Mouse (Mus musculus): Measurements from ENCODE around the gene Ralgps1. TPM values are rescaled to one million over a fixed set of nuclear protein-coding genes. Genes with fewer than 3 reads are reported as not detected.
"Not testable (repeated sequence)": the region's sequence is repeated elsewhere in the genome, so short reads cannot be mapped to it uniquely, and the experiment has no call there.

The Ralgps1 gene
- total RNA-seq, 2 experiments from 2014 or later: 56.8 to 59.2 TPM

DNA sequence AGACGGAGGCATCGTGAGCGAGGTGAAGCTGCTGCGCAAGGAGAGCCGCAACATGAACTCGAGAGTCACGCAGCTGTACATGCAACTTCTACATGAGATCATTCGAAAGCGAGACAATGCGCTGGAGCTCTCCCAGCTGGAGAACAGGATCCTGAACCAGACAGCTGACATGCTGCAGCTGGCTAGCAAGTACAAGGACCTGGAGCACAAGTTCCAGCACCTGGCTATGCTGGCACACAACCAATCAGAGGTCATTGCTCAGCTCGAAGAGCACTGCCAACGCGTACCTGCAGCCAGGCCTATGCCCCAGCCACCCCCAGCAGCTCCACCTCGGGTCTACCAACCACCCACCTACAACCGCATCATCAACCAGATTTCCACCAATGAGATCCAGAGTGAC, 142.7 kb downstream of the Ralgps1 start:
- DNase-seq (ENCODE audit: low spot score in 2 of 2): no peak
- intact Hi-C loops (cut with DNase I): no loop called here

DNA sequence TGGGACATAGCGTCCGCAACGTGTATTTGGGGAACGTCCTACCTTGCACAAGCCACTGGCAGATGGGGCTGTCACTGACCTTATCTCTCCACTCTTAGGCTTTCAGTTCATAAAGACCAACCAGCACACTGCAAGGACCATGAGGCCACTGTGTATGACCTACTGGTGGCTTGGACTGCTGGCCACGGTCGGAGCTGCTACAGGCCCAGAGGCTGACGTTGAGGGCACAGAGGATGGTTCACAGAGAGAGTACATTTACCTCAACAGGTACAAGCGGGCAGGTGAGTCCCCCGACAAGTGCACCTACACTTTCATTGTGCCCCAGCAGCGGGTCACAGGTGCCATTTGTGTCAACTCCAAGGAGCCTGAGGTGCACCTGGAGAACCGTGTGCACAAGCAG, 143.2 kb downstream of the Ralgps1 start:
- no peak for DNase-seq (ENCODE audit: low spot score in 2 of 2)
- intact Hi-C loops (cut with DNase I): no loop called here

DNA sequence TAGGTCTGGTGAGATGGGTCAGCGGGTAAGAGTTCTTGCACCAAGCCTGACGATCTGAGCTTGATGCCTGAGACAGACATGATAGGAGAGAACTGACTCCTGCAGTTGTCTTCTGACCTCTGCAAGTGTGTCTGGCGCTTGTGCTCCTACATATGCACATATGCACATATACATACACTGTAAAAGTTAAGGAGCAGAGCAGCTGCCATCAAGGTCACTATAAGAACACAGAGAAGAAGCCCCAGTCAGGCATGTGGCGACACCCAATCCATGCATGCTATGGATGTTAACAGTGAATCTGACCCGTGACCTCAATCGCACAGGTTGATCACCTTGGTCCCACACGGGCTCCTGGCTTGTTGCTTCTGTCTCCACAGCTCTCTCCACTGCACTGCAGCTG, 145.4 kb downstream of the Ralgps1 start:
- DNase-seq (ENCODE audit: low spot score in 2 of 2): no peak
- intact Hi-C loops (cut with DNase I): no loop called here

DNA sequence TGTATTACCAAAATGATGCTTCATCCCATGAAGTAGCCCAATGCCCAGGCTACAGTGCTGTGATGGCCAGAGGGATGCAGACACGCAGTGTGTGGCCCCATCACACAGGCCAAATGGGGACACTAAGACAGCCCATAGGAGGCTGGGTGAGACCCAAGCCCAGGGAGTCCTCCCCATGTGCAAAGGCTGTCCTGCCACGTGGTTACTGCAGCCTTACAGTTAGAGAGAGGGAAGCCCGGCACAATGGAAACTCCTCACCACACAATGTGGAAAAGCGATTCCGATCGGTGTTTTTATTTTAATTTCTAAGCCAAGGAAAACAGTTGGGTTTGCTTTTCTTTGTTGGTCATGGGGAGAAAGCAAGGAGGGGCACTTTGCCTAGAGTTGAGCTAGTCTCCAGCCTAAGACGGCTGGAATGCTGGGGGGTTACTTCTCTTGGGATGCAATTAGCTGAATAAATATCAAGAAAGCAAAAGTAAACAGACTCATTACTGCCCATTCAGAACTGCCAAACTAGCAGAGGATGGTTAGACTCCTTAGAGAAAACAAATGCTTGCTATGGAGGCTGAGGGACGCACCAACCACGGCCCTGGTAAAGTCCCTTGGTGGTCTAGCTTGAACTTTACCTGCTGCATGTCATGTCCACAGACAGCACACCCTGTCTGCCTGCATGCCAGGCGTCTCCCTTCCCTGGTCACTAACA, 147.5 kb downstream of the Ralgps1 start:
- DNase-seq (ENCODE audit: low spot score in 2 of 2): no peak
- intact Hi-C loops (cut with DNase I): no loop called here

DNA sequence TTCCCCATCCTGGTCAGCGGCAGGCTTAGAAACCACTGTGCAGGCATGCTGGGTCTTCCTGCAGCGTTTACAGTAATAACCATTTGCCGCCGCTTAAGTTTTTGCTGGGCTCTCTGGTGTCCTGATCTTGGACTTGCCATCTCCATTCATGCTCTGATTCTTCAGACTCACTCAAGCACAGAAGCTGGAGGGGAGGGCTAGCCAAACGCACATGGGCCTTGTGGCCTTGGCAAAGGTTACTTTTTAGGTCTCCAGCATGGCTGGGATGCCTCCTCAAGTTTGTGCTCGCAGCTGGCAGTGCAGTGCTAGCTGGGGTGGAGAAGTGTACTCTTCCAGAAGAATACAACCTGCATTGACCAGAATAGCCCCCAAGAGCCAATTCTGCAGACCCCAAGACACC, 148.8 kb downstream of the Ralgps1 start:
- no peak for DNase-seq (ENCODE audit: low spot score in 2 of 2)
- intact Hi-C loops (cut with DNase I): no loop called here

DNA sequence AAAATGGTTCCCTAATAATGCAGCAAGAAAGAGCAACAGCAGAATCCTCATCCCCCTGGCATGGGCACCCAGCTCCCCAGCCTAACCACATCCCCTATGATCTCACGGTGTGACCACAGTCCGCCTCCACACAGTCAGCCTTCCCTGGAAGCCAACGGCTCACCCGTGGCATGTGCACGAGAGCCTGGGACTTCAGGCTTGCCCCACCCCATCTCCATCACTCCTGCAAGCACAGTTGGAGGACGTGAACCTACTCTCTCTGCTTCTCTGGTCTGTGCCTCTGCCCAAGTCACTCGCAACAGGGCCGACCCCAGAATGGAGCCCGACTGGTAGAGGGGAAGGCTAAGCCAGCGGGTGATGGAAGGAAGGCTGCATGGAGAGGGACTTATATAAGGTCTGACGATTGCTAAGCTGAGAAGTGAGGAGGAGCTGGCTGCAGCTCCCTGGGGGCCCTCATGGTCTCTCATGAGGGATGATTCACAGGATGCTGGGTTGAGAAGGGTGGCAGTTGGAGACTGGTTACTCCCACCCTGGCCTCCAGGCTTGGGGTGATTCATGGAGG, 149.9 kb downstream of the Ralgps1 start:
- peak in 1 of 2 experiments; percentile 72 for DNase-seq (ENCODE audit: low spot score in 2 of 2)
- intact Hi-C loops (cut with DNase I): no loop called here

DNA sequence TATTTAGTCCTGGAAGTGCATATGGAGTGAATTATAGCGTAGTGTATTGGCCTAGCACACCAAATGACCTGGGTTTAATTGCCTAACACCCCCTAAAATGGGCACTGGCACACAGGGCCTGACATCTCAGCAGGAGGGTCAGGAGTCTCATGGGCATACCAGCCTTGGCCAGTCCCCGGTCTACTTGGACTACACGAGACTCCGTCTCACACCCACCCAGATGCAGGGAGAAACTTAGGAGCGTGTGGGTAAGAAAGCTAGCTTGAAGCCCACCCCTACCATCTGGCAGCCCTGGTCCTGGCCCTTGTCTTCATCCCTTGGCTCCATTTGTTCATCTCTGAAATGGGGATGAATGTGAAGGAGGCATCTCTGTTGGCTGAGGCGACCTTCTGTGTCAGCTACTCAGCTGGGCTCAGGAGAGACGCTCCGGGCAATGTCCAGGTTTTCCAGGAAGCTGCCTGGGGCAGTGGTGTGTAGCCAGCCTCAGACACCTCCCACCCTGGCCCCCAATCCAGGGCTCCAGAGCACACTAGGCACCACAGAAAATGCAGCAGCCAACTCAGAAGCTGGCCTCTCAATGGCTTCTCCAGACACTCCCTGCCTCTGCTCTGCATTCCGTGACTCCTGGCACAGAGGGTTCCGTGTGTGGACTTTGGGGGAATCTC, 150.5 kb downstream of the Ralgps1 start:
- intact Hi-C loops (cut with DNase I): no loop called here
- DNase-seq (ENCODE audit: low spot score in 2 of 2): no peak

DNA sequence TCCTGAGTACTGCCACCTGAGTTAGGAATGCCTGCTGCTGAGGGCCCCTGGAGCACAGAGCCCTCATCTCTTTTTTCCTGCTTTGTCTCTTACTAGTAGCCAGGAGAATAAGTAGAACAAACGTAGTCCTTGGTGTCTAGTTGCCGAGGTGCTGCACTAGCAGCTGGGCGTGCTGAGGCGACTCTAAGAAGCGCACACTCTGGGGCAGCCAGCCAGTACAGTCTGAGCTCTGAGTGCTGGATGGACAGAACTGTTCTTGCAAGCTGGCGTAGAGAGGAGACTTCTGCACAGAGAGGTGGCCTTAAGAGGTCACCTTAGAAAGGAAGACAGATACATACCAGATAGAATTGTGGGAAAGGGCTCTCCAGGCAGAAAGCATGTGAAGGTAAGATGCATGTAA, 151.0 kb downstream of the Ralgps1 start:
- peak in 1 of 2 experiments; percentile 54 for DNase-seq (ENCODE audit: low spot score in 2 of 2)
- intact Hi-C loops (cut with DNase I): no loop called here

DNA sequence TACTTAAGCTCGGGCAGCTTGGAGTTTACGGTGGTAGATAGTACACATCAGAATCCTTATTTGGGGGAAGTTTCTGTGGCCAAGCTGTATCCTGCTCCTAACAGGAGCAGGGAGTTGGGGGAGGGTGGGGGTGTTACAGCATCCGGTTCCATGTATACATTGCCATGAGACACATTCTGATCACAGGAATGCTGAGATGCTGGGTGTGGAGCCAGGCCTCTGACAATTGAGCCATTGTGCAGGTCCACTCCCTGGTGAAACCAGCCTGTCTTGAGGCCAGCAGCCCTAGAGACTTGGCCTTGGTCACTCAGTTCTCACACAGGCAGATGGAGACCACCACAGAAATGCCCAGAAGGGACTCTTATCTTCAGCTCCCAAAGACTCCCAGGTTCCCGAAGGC, 151.6 kb downstream of the Ralgps1 start:
- intact Hi-C loops (cut with DNase I): loop anchor here (5.0 kb wide), 2 partner anchors 48 to 128 kb away; no protein-coding TSS in a partner anchor
- no peak for DNase-seq (ENCODE audit: low spot score in 2 of 2)

DNA sequence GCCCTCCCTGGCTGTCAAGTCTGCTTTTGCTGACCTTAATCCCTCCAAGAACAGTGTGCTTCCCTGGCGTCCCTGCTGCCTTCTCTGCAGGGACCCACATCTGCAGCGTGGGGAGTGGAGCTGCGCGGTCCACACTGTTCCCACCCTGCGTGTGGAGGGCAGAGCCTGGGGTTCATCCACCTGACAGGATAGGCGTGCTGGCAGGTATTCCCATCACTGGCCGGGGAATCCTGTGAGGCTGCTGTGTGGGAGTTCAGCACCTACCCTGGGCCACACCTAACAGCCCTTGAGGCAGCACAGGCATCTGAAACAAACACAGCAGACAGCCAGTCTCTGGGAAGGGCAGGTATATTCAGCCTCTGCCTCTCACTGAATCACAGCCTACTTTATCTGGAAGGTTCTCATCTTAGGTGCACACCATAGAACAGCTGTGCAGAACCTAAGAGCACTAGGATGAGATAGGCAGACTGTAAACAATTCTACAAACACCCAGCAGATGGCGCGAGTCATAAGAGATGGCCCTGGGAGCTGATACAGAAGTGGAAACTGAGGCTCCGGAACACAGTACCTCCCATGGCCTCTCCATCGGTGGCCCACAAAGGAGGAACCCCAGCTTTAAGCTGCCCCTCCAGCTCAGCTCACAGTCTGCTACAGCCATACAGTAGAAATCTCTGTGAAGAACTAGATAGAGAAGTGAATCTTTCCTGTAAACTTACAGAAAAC, 152.2 kb downstream of the Ralgps1 start:
- peak; percentile 59 for DNase-seq (ENCODE audit: low spot score in 2 of 2)
- intact Hi-C loops (cut with DNase I): loop anchor here (5.0 kb wide), 2 partner anchors 48 to 128 kb away; no protein-coding TSS in a partner anchor

DNA sequence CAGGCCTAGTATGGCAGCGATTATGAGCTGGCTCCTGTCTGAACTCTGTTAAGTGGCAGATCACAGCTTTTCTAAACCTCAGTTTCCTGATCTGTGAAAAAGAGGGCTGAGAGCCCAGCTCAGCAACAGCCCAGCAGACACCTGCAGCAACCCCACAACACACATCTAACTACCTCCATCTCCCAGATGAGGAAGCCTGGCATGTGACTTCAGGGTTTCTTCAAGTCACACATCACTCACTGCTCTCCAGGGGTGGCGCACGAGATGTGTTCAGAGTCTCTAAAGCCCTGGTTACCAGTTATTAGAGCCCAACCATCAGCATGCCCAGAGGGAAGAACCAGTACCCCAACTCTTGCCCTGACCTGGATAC, 153.9 kb downstream of the Ralgps1 start:
- intact Hi-C loops (cut with DNase I): loop anchor here (5.0 kb wide), 2 partner anchors 50 to 130 kb away; no protein-coding TSS in a partner anchor
- DNase-seq (ENCODE audit: low spot score in 2 of 2): no peak

DNA sequence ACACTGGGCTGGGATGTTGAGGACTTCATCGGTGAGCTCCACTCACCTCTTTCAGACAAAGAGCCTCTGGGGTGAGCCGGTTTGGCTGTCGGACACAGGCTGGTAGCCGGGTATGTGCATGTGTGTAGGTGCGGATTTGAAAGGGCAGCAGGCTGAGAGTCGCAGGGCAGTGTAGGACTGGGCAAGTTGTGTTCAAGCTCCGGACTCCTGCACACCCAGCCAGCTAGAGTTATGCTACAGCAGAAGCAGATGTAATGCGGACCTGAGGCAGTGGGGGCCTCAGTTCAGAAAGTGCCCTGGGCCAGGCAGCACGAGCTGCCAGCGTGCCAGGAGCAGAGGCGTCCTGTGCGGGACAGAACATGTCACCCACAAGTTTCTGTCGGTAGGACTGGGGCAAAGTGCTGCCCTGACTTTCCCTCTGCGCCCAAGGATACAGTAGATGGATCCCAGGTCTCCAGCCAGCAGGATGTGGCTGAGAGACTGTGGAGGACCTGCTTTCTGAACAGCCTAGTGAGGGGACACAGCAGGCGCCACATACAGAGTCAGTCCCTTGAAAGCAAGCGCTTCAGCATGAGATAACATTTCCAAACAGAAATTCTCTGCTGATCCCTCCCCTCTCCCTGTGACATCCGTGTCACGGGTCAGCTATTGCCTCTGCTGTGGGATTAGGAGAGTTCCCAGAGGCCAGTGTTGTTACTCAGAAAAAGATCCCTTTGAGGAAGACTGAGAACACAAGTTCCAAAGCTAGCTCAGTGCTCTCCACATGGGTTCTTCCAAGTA, 154.5 kb downstream of the Ralgps1 start:
- intact Hi-C loops (cut with DNase I): loop anchor here (5.0 kb wide), 2 partner anchors 50 to 130 kb away; no protein-coding TSS in a partner anchor
- no peak for DNase-seq (ENCODE audit: low spot score in 2 of 2)

DNA sequence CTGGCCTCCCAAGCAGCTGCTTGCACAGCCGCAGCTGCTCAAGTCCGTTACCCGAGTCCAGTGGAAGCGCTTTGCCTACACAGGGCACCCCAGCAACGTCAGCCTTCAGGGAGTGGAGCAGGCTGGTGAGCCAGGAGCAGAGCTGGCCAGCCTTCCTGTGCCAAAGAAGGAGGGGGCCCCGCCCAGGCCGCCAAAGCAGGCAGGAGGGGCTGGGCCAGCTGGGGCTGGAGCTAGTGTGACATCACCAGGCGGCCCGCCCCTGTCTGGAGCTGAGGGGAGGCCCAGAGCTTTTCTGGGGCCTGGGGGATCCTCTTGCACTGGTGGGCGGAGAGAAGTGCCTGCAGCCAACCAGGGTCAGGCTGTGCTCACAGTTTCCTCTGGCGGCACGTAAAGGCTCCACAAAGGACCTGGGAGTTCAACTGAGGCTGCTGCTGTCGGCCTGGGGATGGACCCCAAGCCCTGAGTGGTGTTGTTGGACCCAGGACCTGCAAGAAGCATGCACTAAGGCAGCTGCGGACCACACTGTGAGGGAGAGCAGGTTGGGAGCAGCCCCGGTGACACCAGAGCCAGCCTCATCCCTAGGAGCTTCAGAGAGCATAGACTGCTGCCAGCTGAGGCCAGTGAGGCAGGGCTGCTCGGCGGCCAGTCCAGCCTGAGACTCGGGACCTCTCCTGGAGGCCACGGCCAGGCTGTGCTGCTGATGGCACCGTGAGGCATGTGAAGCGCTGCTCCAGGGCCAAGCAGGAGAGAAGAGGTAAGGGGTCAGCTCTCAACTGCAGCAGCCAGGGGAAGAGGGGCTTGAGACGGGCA, 155.4 kb downstream of the Ralgps1 start, which contains the start of gene Angptl2:
Gene Angptl2 (plus strand): TSS at position 370 of the 810 bp plus-strand sequence.
- intact Hi-C loops (cut with DNase I): loop anchor here (5.0 kb wide), 2 partner anchors 51 to 131 kb away; no protein-coding TSS in a partner anchor
- peak; percentile 61 to 78 for DNase-seq (ENCODE audit: low spot score in 2 of 2)

DNA sequence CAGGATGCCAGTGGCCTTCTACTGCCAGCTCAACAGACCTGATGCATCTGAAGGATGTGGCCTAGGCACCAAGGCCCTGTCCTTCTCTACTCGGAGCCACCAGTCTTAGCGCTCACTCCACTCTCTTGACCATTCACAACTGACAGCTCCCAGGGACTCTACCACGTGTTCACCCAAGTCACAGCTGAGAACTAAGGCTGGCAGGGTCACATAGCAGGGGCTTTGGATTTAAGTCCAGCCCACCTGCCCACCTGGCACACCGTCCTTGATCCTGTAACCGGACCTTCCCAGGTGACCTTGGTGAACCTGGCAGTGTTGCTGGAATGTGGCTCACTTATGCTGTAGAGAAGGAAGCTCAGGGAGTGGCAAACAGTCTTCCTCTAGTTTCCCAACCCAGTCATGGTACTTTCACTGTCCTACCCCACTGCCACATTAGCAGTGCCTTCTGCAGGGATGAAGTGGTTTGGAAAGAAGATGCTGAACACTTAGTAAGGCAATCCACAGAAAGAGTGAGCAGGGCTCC, 156.0 kb downstream of the Ralgps1 start:
- intact Hi-C loops (cut with DNase I): loop anchor here (5.0 kb wide), 2 partner anchors 52 to 132 kb away; no protein-coding TSS in a partner anchor
- no peak for DNase-seq (ENCODE audit: low spot score in 2 of 2)

DNA sequence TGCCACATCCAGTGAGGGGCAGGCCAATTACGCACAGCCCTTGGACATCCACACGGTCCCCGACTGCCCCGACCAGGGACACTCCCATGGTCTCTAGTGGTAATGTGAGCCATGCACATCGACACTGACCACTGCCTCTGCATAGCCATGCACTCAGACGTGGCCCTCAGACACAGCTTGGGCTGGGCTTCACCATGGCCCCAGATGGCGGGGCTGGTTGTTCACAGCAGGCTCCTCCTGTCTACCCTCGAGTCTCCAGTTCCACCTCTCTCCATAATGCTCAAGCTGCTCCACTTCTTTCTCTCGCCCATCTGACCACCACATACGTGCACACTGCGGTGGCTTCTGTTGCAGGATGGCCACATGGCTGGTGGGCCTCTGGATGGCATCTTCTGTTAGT, 160.0 kb downstream of the Ralgps1 start:
- intact Hi-C loops (cut with DNase I); DNase-seq (ENCODE audit: low spot score in 2 of 2): not testable (repeated sequence)

DNA sequence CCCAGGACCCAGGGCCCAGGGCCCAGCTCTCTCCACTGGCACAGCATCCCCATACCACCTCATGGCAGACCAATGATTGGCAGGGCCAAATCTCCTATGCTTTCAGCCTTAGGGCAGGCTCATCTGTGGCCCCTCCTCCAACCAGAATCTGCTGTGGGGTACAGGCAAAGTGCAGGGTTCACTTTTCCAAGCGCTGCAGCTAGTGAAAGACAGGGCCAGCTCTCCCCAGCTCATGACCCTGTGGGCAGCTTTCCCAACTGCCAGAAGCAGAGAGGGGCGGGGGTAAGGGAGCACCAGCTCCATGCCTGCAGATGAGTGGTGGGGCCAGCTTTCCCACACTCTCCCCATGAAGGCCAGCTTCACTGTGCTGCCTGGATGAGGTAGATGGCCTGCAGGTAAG, 160.4 kb downstream of the Ralgps1 start:
- DNase-seq (ENCODE audit: low spot score in 2 of 2): no peak
- intact Hi-C loops (cut with DNase I): no loop called here

DNA sequence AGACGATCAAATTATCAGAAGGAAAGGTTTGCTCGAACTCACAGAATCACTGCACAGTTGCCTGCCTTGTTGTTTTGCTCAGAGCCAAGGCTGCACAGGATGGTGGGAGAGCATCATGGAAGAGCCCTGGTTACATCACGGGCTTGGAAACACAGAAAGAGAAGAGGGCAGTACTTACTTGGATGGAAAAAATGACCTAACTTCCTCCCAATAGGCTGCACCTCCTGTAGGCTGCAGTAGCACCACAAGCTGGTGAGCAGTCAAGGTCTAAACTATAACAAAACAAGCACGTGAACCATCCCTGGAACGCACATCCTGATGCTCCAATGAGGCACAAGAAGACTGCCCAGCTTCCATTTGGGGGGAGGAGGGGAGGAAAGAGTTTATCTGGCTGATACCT, 163.2 kb downstream of the Ralgps1 start:
- DNase-seq (ENCODE audit: low spot score in 2 of 2): no peak
- intact Hi-C loops (cut with DNase I): no loop called here

DNA sequence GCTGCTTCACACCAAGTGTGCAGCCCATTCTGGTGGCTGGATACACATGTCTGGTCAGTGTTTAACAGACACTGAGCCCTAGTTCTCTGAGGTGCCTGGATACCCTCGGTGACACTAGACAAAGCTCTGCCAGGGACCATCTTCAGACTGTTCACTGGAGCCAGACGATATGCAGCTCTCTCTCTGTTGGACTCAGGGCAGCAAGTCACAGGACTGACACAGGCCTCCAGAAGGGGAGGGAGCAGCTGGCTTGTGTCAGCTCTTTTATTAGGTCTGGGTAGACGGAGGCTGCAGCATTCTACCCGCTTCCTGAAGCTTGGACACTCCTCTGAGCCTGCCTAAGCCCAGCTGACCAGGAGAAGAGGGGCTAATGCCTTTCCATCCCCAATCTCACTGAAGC, 164.2 kb downstream of the Ralgps1 start:
- no peak for DNase-seq (ENCODE audit: low spot score in 2 of 2)
- intact Hi-C loops (cut with DNase I): no loop called here

Measured in left cerebral cortex, postnatal 25 days (tissue).